Mouse (Mus musculus): ENCODE measurements around the gene Fcgrt. TPM values are rescaled to one million over a fixed set of nuclear protein-coding genes. Genes with fewer than 3 reads are reported as not detected.

Fcgrt gene
- polyA plus RNA-seq, 1 experiment, result 38.9 TPM

DNA sequence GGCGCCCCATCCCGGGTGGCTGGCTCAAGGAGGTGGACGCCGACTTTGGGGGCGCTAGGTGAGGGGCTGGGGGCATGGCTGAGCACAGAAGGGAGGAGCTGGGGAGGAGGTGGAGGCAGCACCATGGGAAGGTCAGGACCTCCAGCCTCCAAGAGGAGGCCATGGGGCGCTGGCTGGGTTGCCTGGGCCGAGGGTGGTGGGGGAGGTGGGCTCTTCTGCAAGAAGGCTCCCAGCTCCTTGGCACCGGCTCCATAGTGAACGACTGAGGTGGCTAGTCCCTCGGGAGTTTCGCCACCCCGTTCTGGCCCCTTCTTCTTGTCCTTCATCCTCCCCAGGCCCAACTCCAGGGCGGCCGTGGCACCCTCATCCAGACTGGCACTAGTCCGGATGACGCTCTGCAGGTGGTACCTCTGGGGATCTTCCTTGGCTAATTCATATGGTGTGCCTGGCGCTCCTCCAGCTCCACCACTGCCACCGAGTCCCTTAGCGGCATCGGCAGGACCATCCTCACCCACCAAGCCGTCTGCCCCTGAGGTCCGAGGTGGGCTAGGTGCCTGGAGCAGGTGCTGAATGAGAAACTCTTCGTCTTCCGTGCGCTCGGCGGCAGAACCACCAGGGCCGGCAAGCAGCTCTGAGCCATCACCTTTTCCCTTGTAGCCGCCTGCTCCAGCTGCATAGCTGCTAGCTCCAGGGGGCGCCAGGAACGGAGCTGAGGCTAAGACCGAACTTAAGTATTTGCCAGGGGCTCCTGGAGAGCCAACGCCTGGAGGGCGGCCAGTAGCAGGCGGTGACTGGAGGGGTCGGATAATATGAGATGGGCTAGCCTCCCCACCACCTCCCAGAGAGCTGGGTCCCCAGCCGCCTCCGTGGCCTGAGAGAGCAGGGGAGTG, 55.4 kb downstream of the Fcgrt start:
- Histone ChIP-seq H3K36me3 (ENCODE audit: control insufficient read depth, insufficient read depth, low read length) (peaks cover 58% of the 10 kb centered on the region), H3K4me3 (ENCODE audit: control insufficient read depth, insufficient read depth, low read length) (no peak overlapping the region), H3K27ac (ENCODE audit: control insufficient read depth, insufficient read depth, low read length) (no peak overlapping the region), H3K27me3 (ENCODE audit: control insufficient read depth, insufficient read depth, low read length) (no peaks in the 10 kb centered on the region), H3K4me1 (replicated peaks; ENCODE audit: control insufficient read depth, insufficient read depth, low read length) (peaks cover 15% of the 10 kb centered on the region)
- WGBS, result 98% methylated on average over 38 of the region's 38 CpGs
- TF ChIP-seq POLR2A (IDR thresholded peaks at IDR 0.05; ENCODE audit: control insufficient read depth, extremely low read depth, insufficient read depth, low read length, poor library complexity) (no peak), CTCF (IDR thresholded peaks at IDR 0.05; ENCODE audit: borderline replicate concordance, control insufficient read depth, extremely low read depth, insufficient read depth, low read length, poor library complexity) (no peak)
- DNase-seq, result no peak

DNA sequence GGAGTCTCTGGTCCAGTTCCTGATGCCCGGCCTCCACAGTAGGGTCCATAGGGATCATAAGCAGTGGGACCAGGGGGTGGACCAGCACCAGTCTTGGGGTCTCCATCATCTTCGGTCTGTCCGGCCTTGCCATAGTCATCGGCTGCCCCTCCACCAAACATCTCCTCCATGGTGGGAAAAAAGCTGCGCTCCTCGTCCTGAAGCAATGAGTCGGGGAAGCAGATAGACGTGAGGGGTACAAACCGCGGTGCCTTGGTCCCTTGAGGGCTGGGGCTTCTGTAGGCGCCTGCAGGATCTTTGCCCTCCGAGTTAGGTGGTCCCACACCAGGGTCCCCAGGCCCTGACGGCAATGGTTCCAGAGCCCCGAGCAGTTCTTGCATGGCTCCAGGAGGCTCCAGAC, 56.2 kb downstream of the Fcgrt start:
- Histone ChIP-seq H3K4me1 (replicated peaks; ENCODE audit: control insufficient read depth, insufficient read depth, low read length) (peaks cover 15% of the 10 kb centered on the region), H3K4me3 (ENCODE audit: control insufficient read depth, insufficient read depth, low read length) (no peak overlapping the region), H3K27ac (ENCODE audit: control insufficient read depth, insufficient read depth, low read length) (no peak overlapping the region), H3K27me3 (ENCODE audit: control insufficient read depth, insufficient read depth, low read length) (no peaks in the 10 kb centered on the region), H3K36me3 (ENCODE audit: control insufficient read depth, insufficient read depth, low read length) (peaks cover 66% of the 10 kb centered on the region)
- TF ChIP-seq CTCF (IDR thresholded peaks at IDR 0.05; ENCODE audit: borderline replicate concordance, control insufficient read depth, extremely low read depth, insufficient read depth, low read length, poor library complexity), result no peak
- DNase-seq, result no peak
- 98% methylated on average over 14 of the region's 14 CpGs for WGBS

DNA sequence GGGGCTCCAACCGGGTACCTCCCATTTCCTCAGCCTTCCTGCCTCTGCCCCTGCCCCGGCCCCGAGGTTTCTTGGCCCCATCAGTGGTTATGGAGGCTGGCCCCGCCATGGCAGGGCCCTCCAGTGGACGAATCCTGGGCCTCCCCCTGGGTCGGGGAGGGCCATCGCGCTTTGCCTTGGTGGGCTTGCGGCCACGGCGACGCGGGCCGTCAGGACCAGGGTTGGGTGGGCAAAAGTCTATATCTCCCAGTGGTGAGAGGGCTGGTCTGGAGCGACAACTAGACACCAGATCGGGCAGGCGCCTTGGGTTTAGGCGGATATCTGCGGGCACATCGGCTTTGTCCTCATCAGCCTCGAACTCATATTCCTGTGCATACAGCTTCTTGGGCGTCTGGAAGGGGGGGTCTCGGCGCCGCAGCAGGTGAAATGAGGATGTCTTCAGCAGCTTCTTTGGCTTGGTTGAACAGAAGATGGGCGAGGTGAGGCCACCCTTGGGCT, 56.7 kb downstream of the Fcgrt start:
- no peak overlapping the region for H3K27ac ChIP-seq (ENCODE audit: control insufficient read depth, insufficient read depth, low read length)
- H3K4me1 ChIP-seq (replicated peaks; ENCODE audit: control insufficient read depth, insufficient read depth, low read length), result peaks cover 11% of the 10 kb centered on the region
- no peak overlapping the region for H3K4me3 ChIP-seq (ENCODE audit: control insufficient read depth, insufficient read depth, low read length)
- no peak for TF ChIP-seq POLR2A (IDR thresholded peaks at IDR 0.05; ENCODE audit: control insufficient read depth, extremely low read depth, insufficient read depth, low read length, poor library complexity)
- TF ChIP-seq CTCF (IDR thresholded peaks at IDR 0.05; ENCODE audit: borderline replicate concordance, control insufficient read depth, extremely low read depth, insufficient read depth, low read length, poor library complexity), result no peak
- no peaks in the 10 kb centered on the region for H3K27me3 ChIP-seq (ENCODE audit: control insufficient read depth, insufficient read depth, low read length)
- no peak for DNase-seq
- peaks cover 72% of the 10 kb centered on the region for H3K36me3 ChIP-seq (ENCODE audit: control insufficient read depth, insufficient read depth, low read length)
- WGBS, result 95% methylated on average over 26 of the region's 26 CpGs

DNA sequence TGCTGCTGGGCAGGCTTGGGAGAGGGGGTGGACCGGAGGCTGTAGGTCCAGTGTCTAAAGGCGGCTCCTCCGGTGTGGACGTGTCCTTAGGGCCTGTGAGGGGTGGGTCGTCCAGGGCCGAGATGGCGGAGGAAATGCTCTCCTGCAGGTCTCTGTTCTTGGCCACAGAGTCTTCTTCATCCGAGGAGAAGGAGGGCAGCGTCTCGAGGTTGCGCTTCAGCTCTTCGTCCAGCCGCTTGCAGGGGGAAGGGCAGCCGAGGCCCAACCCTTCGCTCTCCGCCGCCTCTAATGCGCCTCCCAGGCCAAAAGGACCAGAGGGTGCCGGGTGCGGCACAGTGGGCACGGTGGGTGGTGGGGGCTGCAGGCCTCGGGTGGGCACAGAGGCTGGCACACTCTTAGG, 57.9 kb downstream of the Fcgrt start:
- DNase-seq, result no peak
- WGBS, result 95% methylated on average over 22 of the region's 22 CpGs
- H3K4me1 ChIP-seq (replicated peaks; ENCODE audit: control insufficient read depth, insufficient read depth, low read length), result no peaks in the 10 kb centered on the region; the same call in 1 of the 2 replicates
- H3K27me3 ChIP-seq (ENCODE audit: control insufficient read depth, insufficient read depth, low read length), result no peaks in the 10 kb centered on the region
- TF ChIP-seq CTCF (IDR thresholded peaks at IDR 0.05; ENCODE audit: borderline replicate concordance, control insufficient read depth, extremely low read depth, insufficient read depth, low read length, poor library complexity), result no peak
- TF ChIP-seq POLR2A (IDR thresholded peaks at IDR 0.05; ENCODE audit: control insufficient read depth, extremely low read depth, insufficient read depth, low read length, poor library complexity), result no peak
- no peak overlapping the region for H3K27ac ChIP-seq (ENCODE audit: control insufficient read depth, insufficient read depth, low read length)
- H3K36me3 ChIP-seq (ENCODE audit: control insufficient read depth, insufficient read depth, low read length), result peaks cover 84% of the 10 kb centered on the region
- no peak overlapping the region for H3K4me3 ChIP-seq (ENCODE audit: control insufficient read depth, insufficient read depth, low read length)

DNA sequence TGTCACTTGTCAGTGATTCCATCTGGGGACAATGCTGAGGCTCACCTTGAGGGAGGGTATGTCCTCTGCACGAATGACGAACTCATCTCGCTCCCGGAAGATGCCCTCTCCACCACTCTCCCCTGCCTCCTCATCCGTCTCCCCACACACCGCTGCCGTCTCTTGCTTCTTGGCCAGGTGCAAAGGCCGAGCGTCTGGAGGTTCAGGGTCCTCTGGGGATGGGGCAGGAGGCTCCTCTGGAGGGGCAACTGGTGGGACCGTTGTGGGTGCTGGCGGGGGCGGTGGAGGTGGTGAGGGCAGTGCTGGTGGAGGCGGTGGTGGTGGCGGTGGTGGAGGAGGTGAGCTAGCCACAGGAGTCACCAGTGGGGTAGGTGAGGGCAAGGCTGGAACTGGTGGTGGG, 60.3 kb downstream of the Fcgrt start:
- WGBS, result 98% methylated on average over 13 of the region's 14 CpGs
- H3K4me1 ChIP-seq (replicated peaks; ENCODE audit: control insufficient read depth, insufficient read depth, low read length), result no peaks in the 10 kb centered on the region
- no peak overlapping the region for H3K4me3 ChIP-seq (ENCODE audit: control insufficient read depth, insufficient read depth, low read length)
- DNase-seq, result no peak
- TF ChIP-seq CTCF (IDR thresholded peaks at IDR 0.05; ENCODE audit: borderline replicate concordance, control insufficient read depth, extremely low read depth, insufficient read depth, low read length, poor library complexity) (no peak), POLR2A (IDR thresholded peaks at IDR 0.05; ENCODE audit: control insufficient read depth, extremely low read depth, insufficient read depth, low read length, poor library complexity) (no peak)
- peaks cover 79% of the 10 kb centered on the region for H3K36me3 ChIP-seq (ENCODE audit: control insufficient read depth, insufficient read depth, low read length)
- H3K27me3 ChIP-seq (ENCODE audit: control insufficient read depth, insufficient read depth, low read length), result no peaks in the 10 kb centered on the region
- no peak overlapping the region for H3K27ac ChIP-seq (ENCODE audit: control insufficient read depth, insufficient read depth, low read length)

Other genes with a start within 250 kb of the Fcgrt start
- 110 and 135 TPM in 2 replicates for gene Pnkp, start 246.7 kb downstream of the Fcgrt start, polyA plus RNA-seq (2012; rRNA removed)
- 316 and 338 TPM in 2 replicates for gene Ptov1, start 234.1 kb downstream of the Fcgrt start, polyA plus RNA-seq (2012; rRNA removed)
- gene Med25, start 211.1 kb downstream of the Fcgrt start, polyA plus RNA-seq (2012; rRNA removed), result 220 and 266 TPM in 2 replicates
- gene Fuz, start 207.8 kb downstream of the Fcgrt start, polyA plus RNA-seq (2012; rRNA removed), result 60.9 and 73.3 TPM in 2 replicates
- gene Ap2a1, start 174.4 kb downstream of the Fcgrt start, polyA plus RNA-seq (2012; rRNA removed), result 133 and 147 TPM in 2 replicates
- gene Tsks, start 160.6 kb downstream of the Fcgrt start, polyA plus RNA-seq (2012; rRNA removed), result 0.29 and 1.0 TPM in 2 replicates
- 4.4 and 6.8 TPM in 2 replicates for gene Cpt1c, start 129.0 kb downstream of the Fcgrt start, polyA plus RNA-seq (2012; rRNA removed)
- 242 and 260 TPM in 2 replicates for gene Prmt1, start 117.3 kb downstream of the Fcgrt start, polyA plus RNA-seq (2012; rRNA removed)
- 227 and 277 TPM in 2 replicates for gene Irf3, start 106.2 kb downstream of the Fcgrt start, polyA plus RNA-seq (2012; rRNA removed)
- 85.6 and 87.4 TPM in 2 replicates for gene Bcl2l12, start 105.1 kb downstream of the Fcgrt start, polyA plus RNA-seq (2012; rRNA removed)
- 118 and 131 TPM in 2 replicates for gene Scaf1, start 87.5 kb downstream of the Fcgrt start, polyA plus RNA-seq (2012; rRNA removed)
- gene Rras, start 85.9 kb downstream of the Fcgrt start, polyA plus RNA-seq (2012; rRNA removed), result 41.7 and 62.3 TPM in 2 replicates
- 32.7 and 43.5 TPM in 2 replicates for gene Prr12, start 51.0 kb downstream of the Fcgrt start, polyA plus RNA-seq (2012; rRNA removed)
- 159 and 165 TPM in 2 replicates for gene Nosip, start 41.4 kb downstream of the Fcgrt start, polyA plus RNA-seq (2012; rRNA removed)
- 32.4 and 40.5 TPM in 2 replicates for gene Prrg2, start 41.2 kb downstream of the Fcgrt start, polyA plus RNA-seq (2012; rRNA removed)
- 22.2 and 34.9 TPM in 2 replicates for gene Rcn3, start 11.6 kb downstream of the Fcgrt start, polyA plus RNA-seq (2012; rRNA removed)
- gene Rps11, start 20.6 kb upstream of the Fcgrt start, polyA plus RNA-seq (2012; rRNA removed), result 343 and 363 TPM in 2 replicates
- 4,999 and 5,006 TPM in 2 replicates for gene Rpl13a, start 24.9 kb upstream of the Fcgrt start, polyA plus RNA-seq (2012; rRNA removed)
- 0.27 and 0.91 TPM in 2 replicates for gene Gm45713, start 32.4 kb upstream of the Fcgrt start, polyA plus RNA-seq (2012; rRNA removed)
- gene Flt3l, start 32.6 kb upstream of the Fcgrt start, polyA plus RNA-seq (2012; rRNA removed), result 177 and 207 TPM in 2 replicates
- gene Pih1d1, start 50.5 kb upstream of the Fcgrt start, polyA plus RNA-seq (2012; rRNA removed), result 72.5 and 78.7 TPM in 2 replicates
- 97.2 and 101 TPM in 2 replicates for gene Aldh16a1, start 50.7 kb upstream of the Fcgrt start, polyA plus RNA-seq (2012; rRNA removed)
- gene Slc17a7, start 60.1 kb upstream of the Fcgrt start, polyA plus RNA-seq (2012; rRNA removed), result 1.2 and 2.0 TPM in 2 replicates
- 0.09 and 0.11 TPM in 2 replicates for gene Gfy, start 75.7 kb upstream of the Fcgrt start, polyA plus RNA-seq (2012; rRNA removed)
- gene Pth2, start 77.1 kb upstream of the Fcgrt start, polyA plus RNA-seq (2012; rRNA removed), result not detected in 2 replicates
- 0.32 and 0.37 TPM in 2 replicates for gene Ccdc155, start 101.0 kb upstream of the Fcgrt start, polyA plus RNA-seq (2012; rRNA removed)
- gene Dkkl1, start 108.3 kb upstream of the Fcgrt start, polyA plus RNA-seq (2012; rRNA removed), result 3.0 and 3.5 TPM in 2 replicates
- 5.0 and 8.5 TPM in 2 replicates for gene Tead2, start 111.9 kb upstream of the Fcgrt start, polyA plus RNA-seq (2012; rRNA removed)
- 412 and 423 TPM in 2 replicates for gene Cd37, start 135.3 kb upstream of the Fcgrt start, polyA plus RNA-seq (2012; rRNA removed)
- gene Slc6a16, start 137.2 kb upstream of the Fcgrt start, polyA plus RNA-seq (2012; rRNA removed), result 0.30 and 0.37 TPM in 2 replicates
- 0.50 TPM in 1 of 2 replicates, not detected in the other for gene Slc6a21, start 173.7 kb upstream of the Fcgrt start, polyA plus RNA-seq (2012; rRNA removed)
- 12.1 and 12.9 TPM in 2 replicates for gene Trpm4, start 229.9 kb upstream of the Fcgrt start, polyA plus RNA-seq (2012; rRNA removed)
- gene Hrc, start 231.4 kb upstream of the Fcgrt start, polyA plus RNA-seq (2012; rRNA removed), result 0.56 and 9.1 TPM in 2 replicates

Data from thymus, adult 2 months (tissue).